Mouse (Mus musculus): ENCODE results near the gene Ifnar2.

Ifnar2 gene

DNA sequence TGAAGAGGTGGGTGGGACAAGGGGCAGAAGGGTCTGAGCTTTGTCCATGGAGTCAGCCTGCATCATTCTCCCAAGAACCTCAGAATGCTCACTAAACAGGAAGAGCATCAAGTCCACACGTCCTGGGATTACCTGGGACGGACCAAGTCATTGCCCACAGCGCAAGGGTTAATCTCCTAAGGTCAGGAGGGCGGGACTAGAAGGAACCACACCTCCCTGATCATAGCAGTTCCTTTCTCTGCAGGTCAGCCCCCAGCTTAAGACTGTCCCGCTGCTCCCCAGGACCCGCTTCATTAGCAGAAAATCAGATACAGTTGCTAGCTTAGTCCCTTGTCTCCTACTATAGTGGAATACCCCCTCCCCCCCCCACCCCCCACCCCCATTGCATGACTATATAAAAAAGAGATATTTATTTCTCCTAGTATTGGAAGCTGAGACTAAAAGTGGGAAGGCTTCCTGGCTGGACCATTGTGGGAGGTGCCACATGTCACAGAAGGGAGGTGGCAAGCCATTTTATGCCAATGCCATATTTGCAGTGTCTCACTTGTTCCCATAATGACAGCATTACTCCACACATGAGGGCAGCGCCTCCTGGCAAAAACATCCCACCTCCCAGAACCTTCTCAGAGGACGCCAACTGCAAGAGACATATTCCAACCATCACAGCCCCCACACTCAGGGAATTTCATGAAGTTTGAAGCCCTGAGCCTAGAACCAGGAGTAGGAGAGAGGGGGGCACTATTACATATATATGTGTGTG lies 23.2 kb downstream of the Ifnar2 start:
- DNase-seq = no peak

DNA sequence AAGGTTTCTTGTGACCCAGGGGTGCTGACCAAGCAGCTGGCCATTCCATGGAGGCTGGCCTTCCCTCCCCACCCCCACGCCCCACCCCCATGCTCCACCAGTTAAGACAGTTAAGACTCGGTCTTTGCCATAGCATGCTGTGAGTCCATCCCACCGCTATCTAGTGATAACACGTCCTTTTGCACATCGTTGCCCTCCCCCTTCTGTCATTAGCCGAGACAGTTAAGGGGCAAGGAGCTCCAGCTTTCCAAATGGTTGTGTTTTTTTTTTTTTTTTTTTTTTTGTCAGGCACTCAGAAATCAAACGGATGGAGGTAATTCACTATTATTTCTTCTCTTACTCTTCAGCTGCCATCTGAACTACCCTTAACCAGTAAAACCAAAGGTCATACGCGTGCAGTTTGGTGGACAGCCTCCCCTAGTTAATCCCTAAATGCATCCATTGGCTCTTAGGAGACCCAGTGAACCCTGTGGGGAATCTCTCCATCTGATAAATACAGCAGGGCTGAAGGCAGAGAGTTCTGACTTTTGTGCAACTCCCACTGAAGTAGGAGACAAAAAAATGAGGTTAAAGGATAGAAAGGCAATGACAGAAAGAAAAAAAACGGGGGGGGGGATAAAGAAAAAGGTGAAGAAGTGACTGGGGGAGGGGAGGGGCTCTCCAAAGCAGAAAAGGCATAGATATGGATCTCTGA lies 24.4 kb downstream of the Ifnar2 start:
- DNase-seq = no peak

GRCm38 (mm10) chr16:91398030-91398429 lies 25.4 kb downstream of the Ifnar2 start:
- no peak for DNase-seq

- no peak for DNase-seq
Measured at GRCm38 (mm10) chr16:91398944-91399343, 26.4 kb downstream of the Ifnar2 start.

DNA sequence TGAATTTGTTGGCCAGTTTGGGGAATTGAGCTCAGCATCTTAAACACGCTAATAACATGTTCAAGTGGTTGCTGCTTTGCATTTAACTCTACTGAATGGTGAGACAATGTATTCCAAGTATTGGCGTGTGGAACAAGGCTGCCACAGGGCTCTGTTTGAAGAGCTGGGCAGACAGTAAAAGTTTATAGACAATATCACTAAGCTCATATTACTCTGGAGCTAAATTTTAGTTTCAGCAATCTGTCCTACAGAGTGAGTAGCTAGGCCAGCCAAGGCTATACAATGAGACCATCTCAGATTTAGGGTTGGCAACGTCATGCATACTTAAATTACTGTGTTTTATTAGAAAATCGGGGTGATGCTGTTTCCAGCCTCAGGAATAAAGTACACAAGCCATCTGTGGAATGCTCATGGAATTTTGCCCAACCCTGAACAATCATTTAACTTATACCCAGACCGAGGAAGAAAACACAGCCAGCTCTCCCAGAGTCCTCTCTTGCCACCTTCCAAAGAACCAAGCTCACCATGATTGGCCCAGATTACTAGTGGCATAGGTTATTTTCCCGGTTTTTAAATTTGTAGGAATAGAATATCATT lies 29.1 kb downstream of the Ifnar2 start:
- no peak for DNase-seq

GRCm38 (mm10) chr16:91403784-91404183 lies 31.2 kb downstream of the Ifnar2 start:
- DNase-seq = no peak

DNA sequence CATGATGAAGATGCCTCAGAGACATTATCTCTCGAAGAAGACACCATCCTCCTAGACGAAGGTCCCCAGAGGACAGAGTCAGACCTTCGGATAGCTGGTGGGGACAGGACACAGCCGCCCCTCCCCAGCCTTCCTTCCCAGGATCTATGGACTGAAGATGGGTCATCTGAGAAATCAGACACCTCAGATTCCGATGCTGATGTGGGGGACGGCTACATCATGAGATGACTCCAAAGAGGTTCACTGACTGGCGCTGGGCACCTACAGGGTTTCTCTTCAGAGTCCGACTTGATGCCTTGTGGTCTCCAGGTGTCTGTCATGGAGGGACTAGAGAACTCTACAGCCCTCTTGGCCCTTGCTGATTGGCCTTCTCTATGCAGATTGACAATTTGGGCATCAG lies 31.6 kb downstream of the Ifnar2 start:
- DNase-seq = no peak

DNA sequence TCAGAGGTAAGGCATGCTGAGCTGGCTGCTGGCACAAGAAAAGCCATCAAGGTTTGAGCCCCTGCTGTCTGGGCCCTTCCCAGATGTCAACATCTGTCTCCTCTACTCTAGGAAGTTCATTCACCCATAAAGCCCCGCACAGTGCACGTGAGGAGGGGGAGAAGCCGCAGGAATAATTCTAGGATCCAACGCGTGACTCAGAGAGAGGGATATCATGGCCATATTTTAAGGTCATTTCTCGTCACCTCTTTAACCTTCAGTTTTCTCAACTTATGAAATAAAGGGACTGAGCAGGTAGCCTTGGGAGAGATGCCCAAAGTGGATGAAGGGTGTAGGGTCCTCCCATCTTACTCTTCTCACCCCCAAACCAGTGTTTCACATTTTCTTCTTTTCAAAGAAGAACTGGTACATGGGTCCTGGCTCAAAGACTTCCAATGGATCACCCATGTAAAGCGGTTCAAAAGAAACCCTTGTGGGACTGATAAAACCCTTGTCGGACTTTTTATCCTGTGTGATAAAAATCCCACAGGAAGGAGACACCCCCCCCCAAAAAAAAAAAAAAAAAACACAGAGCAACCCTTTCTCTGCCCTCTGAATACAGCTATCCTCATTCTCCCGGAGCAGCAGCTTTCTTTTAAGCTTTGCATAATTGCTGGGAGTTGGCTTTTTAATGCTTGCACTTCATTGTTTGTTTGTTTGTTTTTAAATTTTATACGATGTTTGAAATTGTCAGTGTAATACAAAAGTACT lies 32.4 kb downstream of the Ifnar2 start:
- DNase-seq = no peak

GRCm38 (mm10) chr16:91405640-91406584 lies 33.3 kb downstream of the Ifnar2 start, which contains the start of gene Il10rb:
Gene Il10rb (plus strand): TSS chr16:91406164.
- peak; percentile 17 for DNase-seq

DNA sequence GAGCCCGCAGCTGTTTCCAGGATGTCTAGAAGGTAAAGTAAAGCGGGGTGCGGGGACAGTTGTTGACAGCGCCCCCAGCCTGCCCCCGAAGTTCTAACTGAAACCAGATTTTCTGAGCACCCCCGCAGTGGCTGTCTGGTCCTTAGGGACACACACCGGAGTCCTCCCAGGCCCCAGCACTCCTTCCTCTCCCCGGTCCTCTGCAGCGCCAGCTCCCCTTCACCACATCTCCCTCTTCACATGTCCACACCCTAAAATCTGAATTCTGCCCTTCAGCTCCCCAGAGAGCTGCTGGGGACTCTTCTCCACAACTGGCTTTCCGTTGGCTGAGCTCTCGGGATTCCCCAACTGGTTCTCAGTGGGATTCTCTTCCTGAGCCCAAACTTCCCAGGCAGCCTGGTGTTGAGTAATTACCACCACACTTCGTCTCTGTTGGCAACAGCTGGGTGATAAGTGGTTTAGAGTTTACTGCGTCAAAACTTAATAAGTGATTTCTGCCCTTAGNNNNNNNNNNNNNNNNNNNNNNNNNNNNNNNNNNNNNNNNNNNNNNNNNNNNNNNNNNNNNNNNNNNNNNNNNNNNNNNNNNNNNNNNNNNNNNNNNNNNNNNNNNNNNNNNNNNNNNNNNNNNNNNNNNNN lies 34.1 kb downstream of the Ifnar2 start:
- DNase-seq = no peak

DNA sequence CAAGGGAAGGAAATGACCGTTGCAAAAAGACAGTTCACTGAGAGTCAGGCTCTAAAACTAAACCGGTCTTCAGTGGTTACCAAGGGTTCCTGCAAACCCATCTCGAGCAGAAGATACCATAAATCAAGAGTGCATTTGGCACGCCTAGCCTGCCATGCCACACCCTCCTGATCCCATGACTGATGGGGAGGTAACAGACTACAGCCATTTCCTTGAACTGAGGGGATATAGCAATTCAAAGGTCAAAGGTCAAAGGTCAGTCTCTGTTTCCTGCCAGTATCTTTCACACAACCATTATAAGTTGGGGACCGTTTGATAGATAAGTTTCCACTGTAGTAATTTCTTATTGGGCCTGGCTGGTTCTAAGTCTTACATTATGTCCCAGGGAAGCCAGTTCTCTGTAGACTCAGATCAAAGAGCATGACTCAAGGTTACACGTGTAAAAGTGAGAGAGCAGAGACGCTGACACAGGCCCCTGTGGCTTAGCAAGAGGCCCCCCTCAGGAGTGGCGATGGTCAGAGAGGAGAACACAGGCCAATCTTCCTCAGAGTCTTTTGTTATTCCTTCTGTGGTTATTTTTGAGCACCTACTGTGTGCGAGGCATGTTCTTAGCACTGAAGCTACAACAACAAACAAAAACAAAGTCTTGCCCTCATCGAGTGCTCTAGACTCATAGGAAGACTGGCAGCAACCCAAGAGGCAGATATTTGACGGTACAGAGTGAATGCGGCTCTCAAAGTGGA lies 40.7 kb downstream of the Ifnar2 start:
- no peak for DNase-seq

GRCm38 (mm10) chr16:91415391-91416189 lies 43.0 kb downstream of the Ifnar2 start:
- DNase-seq = no peak

- no peak for DNase-seq
Measured at GRCm38 (mm10) chr16:91416357-91416756, 43.8 kb downstream of the Ifnar2 start.

DNA sequence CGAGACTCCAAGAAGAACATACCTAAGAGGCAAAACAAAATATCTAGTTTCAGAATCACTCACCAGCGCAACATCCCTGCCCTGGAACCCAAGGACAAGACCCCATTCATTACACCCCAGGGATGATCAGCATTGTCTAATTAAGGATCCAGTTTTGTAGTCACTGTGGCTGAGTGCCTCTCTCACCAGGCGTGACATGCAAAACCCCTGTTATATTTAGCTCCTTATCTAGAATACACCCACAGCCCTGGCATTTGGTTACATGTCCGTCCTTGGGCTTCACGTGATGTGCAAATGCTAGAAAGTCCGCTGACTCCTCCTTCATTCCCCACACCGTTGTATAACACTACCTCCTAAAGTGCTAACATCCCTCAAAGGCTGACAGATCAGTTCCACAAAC lies 44.4 kb downstream of the Ifnar2 start:
- no peak for DNase-seq

GRCm38 (mm10) chr16:91418531-91418930 lies 45.9 kb downstream of the Ifnar2 start:
- no peak for DNase-seq

DNA sequence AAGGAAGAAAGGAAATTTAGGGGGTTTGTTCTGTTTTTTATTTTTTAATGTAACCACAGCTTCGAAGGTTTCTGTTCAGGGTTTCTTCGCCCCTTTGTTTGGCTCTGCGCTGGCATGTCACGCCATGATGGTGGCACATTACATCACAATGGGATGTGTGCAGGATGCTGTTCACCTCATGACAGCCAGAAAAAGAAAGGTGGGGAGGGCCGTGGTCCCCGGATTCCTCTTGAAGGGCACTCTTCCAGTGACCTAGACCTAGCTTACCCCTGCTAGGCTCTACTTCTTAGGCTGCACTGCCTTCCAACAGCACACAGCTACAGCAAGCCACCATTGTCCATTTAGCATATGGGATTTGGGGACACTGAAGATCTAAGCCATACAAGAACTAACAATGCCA lies 53.2 kb downstream of the Ifnar2 start:
- DNase-seq = no peak

- no peak for DNase-seq
Measured at GRCm38 (mm10) chr16:91426586-91426985, 54.0 kb downstream of the Ifnar2 start.

GRCm38 (mm10) chr16:91427461-91427860 lies 54.9 kb downstream of the Ifnar2 start:
- no peak for DNase-seq

DNA sequence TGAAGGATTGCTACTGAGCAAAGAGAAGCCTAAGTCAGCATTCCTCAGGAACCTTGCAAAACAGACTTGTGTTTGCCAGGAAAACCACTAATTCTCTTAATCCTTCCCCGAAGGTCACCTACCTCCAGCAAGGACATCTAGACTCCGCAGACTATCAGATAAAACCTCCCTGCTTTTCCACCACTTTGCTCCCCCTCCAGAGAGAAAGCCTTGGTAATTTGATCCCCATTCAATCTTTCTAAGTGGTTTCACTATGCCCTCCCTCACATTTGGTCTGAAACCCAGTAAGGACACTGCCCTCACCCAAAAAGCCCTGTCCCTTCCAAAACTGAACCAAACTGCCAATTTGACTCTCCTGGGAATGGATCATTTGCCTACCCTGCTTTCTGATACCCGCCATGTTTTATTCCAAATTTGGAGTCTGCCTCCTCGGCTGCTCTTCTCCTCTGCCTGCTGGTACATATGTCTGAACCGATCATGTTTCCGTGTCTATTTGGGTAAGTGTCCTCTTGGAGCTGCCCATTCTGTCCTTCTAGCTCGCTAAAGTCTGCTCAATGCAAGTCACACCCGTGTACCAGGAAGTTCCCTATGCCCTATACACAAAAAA lies 55.8 kb downstream of the Ifnar2 start:
- DNase-seq = no peak

Data from cerebellum, adult 9-10 months (tissue).